Mouse (Mus musculus) spleen, adult 2 months (tissue): ENCODE results near the gene Nfe2.

Experiments
- CTCF ChIP-seq: fragments of 200-500 bp; IDR thresholded peaks from 2 replicates; pipeline ENCODE4 v1.5.1; 2011; ENCODE audit warnings: mild to moderate bottlenecking, inconsistent platforms; ENCODE audit not compliant: insufficient read depth, insufficient read length, insufficient replicate concordance; ENCODE audit errors: extremely low read depth
- POLR2A ChIP-seq: fragments of 200-500 bp; IDR thresholded peaks from 2 replicates; pipeline ENCODE4 v1.6.1; 2011; ENCODE audit warnings: low read depth, low read length, inconsistent platforms

DNA sequence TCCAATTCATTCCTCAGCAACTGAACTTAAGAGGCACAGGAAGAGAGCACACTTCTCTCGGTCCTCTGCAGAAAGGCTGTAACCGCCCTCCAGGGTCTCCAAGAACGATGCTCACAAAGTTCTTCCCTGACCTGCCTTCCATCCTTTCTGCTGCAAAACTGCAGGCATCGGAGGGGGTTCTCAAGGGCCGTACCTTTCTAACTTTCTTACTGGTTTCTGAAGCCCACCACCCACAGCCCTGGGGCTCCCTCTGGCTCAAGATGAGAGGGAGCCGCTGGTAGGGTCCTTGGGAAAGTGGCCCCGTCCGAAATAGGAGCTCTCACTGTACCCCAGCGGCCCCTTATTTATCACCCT is 46.4 kb upstream of the Nfe2 start:
- no peak for TF ChIP-seq CTCF
- no peak for TF ChIP-seq POLR2A
